Comparison of ENCODE assay signal across 10 mouse cellular contexts in the genomic region with DNA sequence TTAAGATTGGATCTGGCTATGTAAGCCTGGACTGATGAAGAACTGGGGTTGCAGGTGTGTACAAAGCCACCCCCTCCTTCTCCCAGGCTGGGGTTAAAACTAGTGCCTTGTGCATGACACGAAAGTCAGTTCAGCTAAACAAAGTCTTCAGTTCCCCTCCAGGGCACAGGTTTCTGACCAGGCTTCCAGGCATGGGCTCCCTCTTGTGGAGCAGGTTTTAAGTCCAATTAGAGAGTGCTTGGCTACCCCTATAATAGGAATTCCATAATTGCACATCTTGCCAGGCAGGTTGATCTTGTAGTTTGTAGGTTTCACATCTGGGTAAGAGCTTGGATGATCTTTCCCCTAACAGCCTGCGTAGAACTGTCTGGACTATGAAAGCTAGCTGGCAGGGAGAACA.
DNase-seq lines count a peak whose midpoint lies in the region; ATAC-seq and TF ChIP-seq lines count a peak whose summit lies in the region.
"Had no signal": no experiment of that assay in that cellular context is flagged by ENCODE, and none has a peak within 500 bp of the region (broad histone marks: within the 10 kb centered on the region; RNA-seq: fewer than 3 reads in every experiment).

No protein-coding gene starts in this region.

- peak; percentile 43 for DNase-seq in hindbrain, postnatal 0 days (ENCODE audit: low spot score)
- no peak for DNase-seq in hindbrain, embryonic 14.5 days (ENCODE audit: low spot score)
- peak; percentile 21 for DNase-seq in ES-E14 (ENCODE audit: low read depth, low spot score)
- peak; percentile 60 for DNase-seq in embryo, embryonic 10.5 days (ENCODE audit: low spot score)
- DNase-seq in limb, embryonic 14.5 days (ENCODE audit: low spot score): peak; percentile 18
- no peak for DNase-seq in cerebellum, adult 9-11 months
- no peak for DNase-seq in spleen, postnatal 14 days (ENCODE audit: low spot score in 2 of 2)
- DNase-seq: gastrocnemius, postnatal 25 days had no signal

- no peaks in the 10 kb centered on the region for H3K27me3 ChIP-seq in hindbrain, postnatal 0 days (ENCODE audit: insufficient read depth, low read length)
- no peaks in the 10 kb centered on the region for H3K27me3 ChIP-seq in hindbrain, embryonic 14.5 days (ENCODE audit: control insufficient read depth, insufficient read depth, low read length)
- H3K27me3 ChIP-seq in limb, embryonic 14.5 days (ENCODE audit: control insufficient read depth, insufficient read depth, low read length): 0 out of 2 replicates have a peak, but pooled peaks cover 8% of the 10 kb centered on the region

- no peaks in the 10 kb centered on the region for H3K36me3 ChIP-seq in hindbrain, postnatal 0 days (ENCODE audit: insufficient read depth, low read length)
- H3K36me3 ChIP-seq in hindbrain, embryonic 14.5 days (replicated peaks; ENCODE audit: control insufficient read depth, insufficient read depth): no peaks in the 10 kb centered on the region
- no peaks in the 10 kb centered on the region for H3K36me3 ChIP-seq in ES-E14 (ENCODE audit: control insufficient read depth, insufficient read depth, low read length, poor library complexity, severe bottlenecking)
- H3K36me3 ChIP-seq in limb, embryonic 14.5 days (ENCODE audit: control insufficient read depth, insufficient read depth, low read length): no peaks in the 10 kb centered on the region
- H3K36me3 ChIP-seq: liver, embryonic 15.5 days had no signal

- 0 out of 2 replicates have a peak, but pooled peaks have one; percentile 35 for ATAC-seq in hindbrain, postnatal 0 days
- ATAC-seq in hindbrain, embryonic 14.5 days (ENCODE audit: low FRiP score): no peak
- no peak for ATAC-seq in limb, embryonic 14.5 days (ENCODE audit: low FRiP score, low read depth)
- ATAC-seq: activated CD4-positive, CD25-positive, alpha-beta regulatory T cell, adult 4 months had no signal

- H3K9ac ChIP-seq in hindbrain, postnatal 0 days (replicated peaks; ENCODE audit: low read length): no peak overlapping the region
- no peak overlapping the region for H3K9ac ChIP-seq in hindbrain, embryonic 14.5 days
- H3K9ac ChIP-seq in ES-E14 (ENCODE audit: insufficient read depth, low read depth, low read length, poor library complexity, severe bottlenecking): no peak overlapping the region
- H3K9ac ChIP-seq in limb, embryonic 14.5 days (ENCODE audit: low read depth, low read length, severe bottlenecking): no peak overlapping the region
- H3K9ac ChIP-seq: liver, embryonic 15.5 days had no signal

- no peak overlapping the region for H3K27ac ChIP-seq in hindbrain, postnatal 0 days
- H3K27ac ChIP-seq in hindbrain, embryonic 14.5 days: no peak overlapping the region
- no peak overlapping the region for H3K27ac ChIP-seq in ES-E14 (ENCODE audit: insufficient read depth, low read depth, low read length, poor library complexity, severe bottlenecking)
- H3K27ac ChIP-seq in limb, embryonic 14.5 days (replicated peaks; ENCODE audit: low read depth, low read length): no peak overlapping the region
- H3K27ac ChIP-seq: liver, embryonic 15.5 days had no signal

- no peak overlapping the region for H3K4me2 ChIP-seq in hindbrain, postnatal 0 days (ENCODE audit: low read depth, low read length)
- H3K4me2 ChIP-seq in hindbrain, embryonic 14.5 days (replicated peaks): no peak overlapping the region
- no peak overlapping the region for H3K4me2 ChIP-seq in limb, embryonic 14.5 days (replicated peaks; ENCODE audit: low read depth, low read length, severe bottlenecking)
- H3K4me2 ChIP-seq: liver, embryonic 15.5 days had no signal

- TF ChIP-seq CTCF in hindbrain, postnatal 0 days (IDR thresholded peaks at IDR 0.05; ENCODE audit: low read depth): peak; percentile 60

- no peak overlapping the region for H3K4me3 ChIP-seq in hindbrain, postnatal 0 days (ENCODE audit: low read length)
- H3K4me3 ChIP-seq in hindbrain, embryonic 14.5 days (replicated peaks; ENCODE audit: low read length): no peak overlapping the region
- H3K4me3 ChIP-seq in ES-E14 (ENCODE audit: insufficient read depth in 1 of 2, low read depth in 1 of 2, low read length in 2 of 2, poor library complexity in 1 of 2, severe bottlenecking in 1 of 2): no peak overlapping the region
- H3K4me3 ChIP-seq in limb, embryonic 14.5 days (replicated peaks; ENCODE audit: low read length): no peak overlapping the region
- H3K4me3 ChIP-seq: liver, embryonic 15.5 days had no signal

- in situ Hi-C loops in ES-E14 (cut with MboI; ENCODE audit: low sequenced_read_pairs in 2 of 2, unreplicated experiment in 2 of 2): loop anchor here (5.0 to 25.0 kb wide), 3 partner anchors 127 to 265 kb away; no protein-coding TSS in a partner anchor

- no peaks in the 10 kb centered on the region for H3K9me3 ChIP-seq in hindbrain, postnatal 0 days (ENCODE audit: low read length)
- no peaks in the 10 kb centered on the region for H3K9me3 ChIP-seq in hindbrain, embryonic 14.5 days (ENCODE audit: control insufficient read depth, low read length)
- H3K9me3 ChIP-seq in ES-E14 (ENCODE audit: control insufficient read depth, insufficient read depth, low read depth, low read length): no peaks in the 10 kb centered on the region
- H3K9me3 ChIP-seq in limb, embryonic 14.5 days (ENCODE audit: control insufficient read depth, low read length): no peaks in the 10 kb centered on the region
- H3K9me3 ChIP-seq: liver, embryonic 15.5 days had no signal

- 55% methylated on average over 2 of the region's 2 CpGs for WGBS in hindbrain, postnatal 0 days
- 57% methylated on average over 2 of the region's 2 CpGs for WGBS in hindbrain, embryonic 14.5 days
- WGBS in limb, embryonic 14.5 days: 52% methylated on average over 2 of the region's 2 CpGs

- no peak for TF ChIP-seq POLR2A in limb, embryonic 14.5 days (IDR thresholded peaks at IDR 0.05; ENCODE audit: borderline replicate concordance, extremely low read depth, insufficient read depth, insufficient read length)

- no peaks in the 10 kb centered on the region for H3K4me1 ChIP-seq in hindbrain, postnatal 0 days (ENCODE audit: insufficient read depth, low read length)
- H3K4me1 ChIP-seq in hindbrain, embryonic 14.5 days (replicated peaks; ENCODE audit: control insufficient read depth, insufficient read depth, low read length): 0 out of 2 replicates have a peak, but pooled peaks cover 13% of the 10 kb centered on the region
- H3K4me1 ChIP-seq in ES-E14 (ENCODE audit: control insufficient read depth in 2 of 2, insufficient read depth in 2 of 2, low read length in 2 of 2, poor library complexity in 1 of 2): no peaks in the 10 kb centered on the region
- peaks cover 22% of the 10 kb centered on the region for H3K4me1 ChIP-seq in limb, embryonic 14.5 days (ENCODE audit: control insufficient read depth, insufficient read depth, low read length)
- H3K4me1 ChIP-seq: liver, embryonic 15.5 days had no signal

TF ChIP-seq in ES-E14, 5 proteins besides CTCF, POLR2A, EP300 and RAD21:
- TF ChIP-seq MAFK (IDR thresholded peaks at IDR 0.05; ENCODE audit: insufficient read depth, low read depth, low read length): no peak
TF ChIP-seq in ES-E14: peak in this region for 0.

Comparison
In these comparisons a context has a peak if more than half of its experiments do, and no peak if none do; other contexts are left out.
1. DNase-seq: peak in hindbrain, postnatal 0 days (single experiment), ES-E14 (single experiment), embryo, embryonic 10.5 days (single experiment) and limb, embryonic 14.5 days (single experiment); none in hindbrain, embryonic 14.5 days (single experiment), cerebellum, adult 9-11 months (single experiment) and spleen, postnatal 14 days (0 of 2).